Mouse (Mus musculus) stomach, embryonic 15.5 days (tissue): Measurements from ENCODE around the gene Erc2. TPM values are rescaled to one million over a fixed set of nuclear protein-coding genes. Genes with fewer than 3 reads are reported as not detected.
"Not testable (repeated sequence)": the region's sequence is repeated elsewhere in the genome, so short reads cannot be mapped to it uniquely, and the experiment has no call there.

ENCODE experiments used
- ATAC-seq: fragments of 200-750 bp; cut with Nextera tagmentation; 2 replicates; pipeline ENCODE4 v1.8.0; 2017; ENCODE audit warnings: low read depth, moderate number of reproducible peaks, moderate TSS enrichment; ENCODE audit not compliant: insufficient read depth, low FRiP score
- H3K27ac ChIP-seq: fragments of 300-500 bp; sonication (generic); 2 replicates; pipeline ENCODE4 v1.5.1; 2015; ENCODE audit warnings: mild to moderate bottlenecking, inconsistent platforms
- H3K27me3 ChIP-seq: fragments of 300-500 bp; sonication (generic); replicated peaks from 2 replicates; pipeline ENCODE4 v1.6.1; 2015; ENCODE audit warnings: inconsistent platforms
- H3K36me3 ChIP-seq: fragments of 300-500 bp; sonication (generic); 2 replicates; pipeline ENCODE4 v1.6.1; 2015; ENCODE audit warnings: inconsistent platforms
- H3K4me1 ChIP-seq: fragments of 300-500 bp; sonication (generic); 2 replicates; pipeline ENCODE4 v1.6.1; 2015; ENCODE audit warnings: inconsistent platforms
- H3K4me2 ChIP-seq: fragments of 300-500 bp; sonication (generic); 2 replicates; pipeline ENCODE4 v1.6.1; 2015; ENCODE audit warnings: mild to moderate bottlenecking, inconsistent platforms
- H3K4me3 ChIP-seq: fragments of 300-500 bp; sonication (generic); replicated peaks from 2 replicates; pipeline ENCODE4 v1.5.1; 2015; ENCODE audit warnings: inconsistent platforms
- H3K9ac ChIP-seq: fragments of 300-500 bp; sonication (generic); 2 replicates; pipeline ENCODE4 v1.6.1; 2015; ENCODE audit warnings: inconsistent platforms
- H3K9me3 ChIP-seq: fragments of 300-500 bp; sonication (generic); 2 replicates; pipeline ENCODE4 v1.6.1; 2016; ENCODE audit warnings: inconsistent platforms
- WGBS: fragments of 180-500 bp; shearing (Covaris S2); methylation state at CpG from one replicate; pipeline ENCODE4 v1.1.7; 2015; 5-methylcytosine and 5-hydroxymethylcytosine counted together
- polyA plus RNA-seq: library from polyadenylated mRNA; unstranded; fragments of >200 nt; fragmentation: Nextera tagmentation; extraction: Ambion mirVana; gene quantifications from 2 replicates; pipeline ENCODE4 v1.2.1, GENCODE M21; 2015

Gene Erc2
- polyA plus RNA-seq, 1 experiment from 2014 or later, result 4.8 TPM

DNA sequence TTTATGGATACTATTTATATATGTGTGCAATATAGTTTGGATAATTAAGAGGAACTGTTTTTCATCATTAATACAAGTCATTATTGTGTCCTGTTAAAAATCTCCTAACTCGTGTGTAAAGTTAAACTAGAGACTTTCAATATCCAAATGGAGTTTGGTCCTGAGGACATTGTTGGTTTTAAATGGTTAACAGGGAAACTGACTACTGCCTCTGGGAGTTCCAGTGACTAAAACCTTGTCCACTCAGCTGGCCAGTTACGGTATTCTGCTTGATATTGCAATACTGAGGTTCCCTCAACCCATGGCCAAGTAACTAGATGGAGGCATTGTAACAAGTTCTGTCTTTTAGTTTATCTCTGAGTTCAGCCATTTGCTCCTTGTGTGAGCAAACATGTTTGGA is 229.0 kb downstream of the Erc2 start:
- ATAC-seq, result no peak
- Histone ChIP-seq H3K4me3 (no peak overlapping the region), H3K27ac (no peak overlapping the region), H3K9ac (no peak overlapping the region), H3K27me3 (no peaks in the 10 kb centered on the region), H3K36me3 (no peaks in the 10 kb centered on the region), H3K9me3 (no peaks in the 10 kb centered on the region), H3K4me1 (no peaks in the 10 kb centered on the region), H3K4me2 (no peak overlapping the region)
- 73% methylated on average over 2 of the region's 2 CpGs for WGBS

DNA sequence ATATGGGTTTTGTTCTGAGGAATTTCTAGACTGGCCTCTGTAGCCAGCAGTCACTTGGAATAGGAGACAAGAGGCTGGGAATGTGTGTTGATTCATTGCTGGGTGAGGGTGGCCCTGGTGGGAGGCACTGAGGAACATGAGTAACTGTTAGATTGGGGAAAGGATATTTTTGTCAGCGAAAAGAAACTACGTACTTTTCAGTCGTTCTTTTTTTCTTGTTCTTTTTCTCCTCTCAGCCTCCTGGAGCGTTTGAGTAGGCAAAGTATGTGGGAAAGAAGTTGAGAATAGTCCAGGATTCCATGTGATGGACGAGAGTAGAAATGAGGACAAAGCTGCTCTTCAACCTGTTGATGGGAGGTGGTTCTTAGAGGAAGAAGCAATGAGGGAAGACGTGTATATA is 230.4 kb downstream of the Erc2 start:
- H3K27me3 ChIP-seq, result no peaks in the 10 kb centered on the region
- ATAC-seq, result no peak
- no peak overlapping the region for H3K4me2 ChIP-seq
- 82% methylated on average over 6 of the region's 6 CpGs for WGBS
- H3K4me1 ChIP-seq, result no peaks in the 10 kb centered on the region
- no peaks in the 10 kb centered on the region for H3K9me3 ChIP-seq
- H3K27ac ChIP-seq, result no peak overlapping the region
- no peak overlapping the region for H3K4me3 ChIP-seq
- H3K9ac ChIP-seq, result no peak overlapping the region
- H3K36me3 ChIP-seq, result no peaks in the 10 kb centered on the region

DNA sequence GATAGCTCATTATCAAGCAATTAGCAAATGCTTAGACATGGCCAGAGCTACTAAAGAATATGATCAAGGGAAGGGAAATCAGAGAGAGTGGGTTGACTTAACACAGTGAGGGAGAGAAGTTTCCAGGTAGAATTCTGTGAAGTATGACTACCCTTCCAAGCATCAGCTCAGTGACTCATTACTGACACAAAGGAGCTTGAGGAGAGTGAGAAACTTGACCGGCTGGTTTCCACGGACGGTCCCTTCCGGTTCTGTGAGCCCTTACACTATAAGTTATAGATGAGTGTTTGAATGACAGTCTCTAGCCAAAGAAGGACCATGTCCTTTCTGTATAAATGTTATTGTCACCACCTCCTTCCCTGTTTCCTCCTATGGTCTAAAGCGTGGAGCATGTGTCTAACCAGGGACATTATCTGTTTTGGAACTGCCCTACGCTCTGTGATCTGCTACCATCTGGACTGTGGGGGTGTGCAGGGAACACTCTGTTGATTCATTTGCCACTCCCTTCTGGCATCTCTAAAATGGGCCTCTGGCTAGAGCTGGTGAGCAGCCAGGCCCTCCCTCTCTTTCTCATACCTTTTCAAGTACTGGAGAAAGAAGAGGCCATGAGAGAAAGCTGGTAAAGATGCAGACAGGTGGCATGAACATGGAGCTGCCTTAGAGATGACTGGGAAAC is 238.3 kb downstream of the Erc2 start:
- H3K9me3 ChIP-seq, result no peaks in the 10 kb centered on the region
- H3K27ac ChIP-seq, result no peak overlapping the region
- no peaks in the 10 kb centered on the region for H3K36me3 ChIP-seq
- no peak for ATAC-seq
- H3K27me3 ChIP-seq, result no peaks in the 10 kb centered on the region
- H3K4me1 ChIP-seq, result no peaks in the 10 kb centered on the region
- WGBS, result 84% methylated on average over 6 of the region's 6 CpGs
- H3K9ac ChIP-seq, result no peak overlapping the region
- H3K4me3 ChIP-seq, result no peak overlapping the region
- H3K4me2 ChIP-seq, result no peak overlapping the region

DNA sequence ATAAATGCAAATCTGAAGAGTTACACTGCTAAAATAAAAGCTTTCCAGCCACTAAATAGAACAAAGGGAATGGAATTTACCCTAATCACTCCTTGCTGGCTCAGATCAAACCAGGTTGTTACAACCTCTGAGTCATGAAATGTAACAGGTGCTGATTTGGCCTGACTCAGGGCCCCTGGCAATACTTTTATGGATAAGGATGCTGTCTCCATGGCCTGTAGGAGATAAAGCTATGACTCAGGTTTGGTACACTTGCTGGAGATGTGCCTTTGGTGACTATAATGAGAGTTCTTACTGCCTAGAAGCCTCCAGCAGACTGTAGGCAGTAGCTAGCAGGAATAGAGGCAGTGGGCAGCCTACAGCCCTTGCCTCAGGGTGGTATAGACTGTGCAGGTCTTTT is 240.1 kb downstream of the Erc2 start:
- H3K9ac ChIP-seq, result no peak overlapping the region
- H3K9me3 ChIP-seq, result no peaks in the 10 kb centered on the region
- H3K4me1 ChIP-seq, result no peaks in the 10 kb centered on the region
- H3K4me2 ChIP-seq, result no peak overlapping the region
- no peaks in the 10 kb centered on the region for H3K27me3 ChIP-seq
- no peaks in the 10 kb centered on the region for H3K36me3 ChIP-seq
- no peak overlapping the region for H3K27ac ChIP-seq
- no peak overlapping the region for H3K4me3 ChIP-seq
- ATAC-seq, result no peak

GRCm38 (mm10) chr14:27867386-27867785 is 245.2 kb downstream of the Erc2 start:
- H3K4me2 ChIP-seq, result no peak overlapping the region
- no peak overlapping the region for H3K9ac ChIP-seq
- H3K4me1 ChIP-seq, result no peaks in the 10 kb centered on the region
- no peak overlapping the region for H3K4me3 ChIP-seq
- H3K27me3 ChIP-seq, result no peaks in the 10 kb centered on the region
- H3K9me3 ChIP-seq, result no peaks in the 10 kb centered on the region
- H3K36me3 ChIP-seq, result no peaks in the 10 kb centered on the region
- no peak for ATAC-seq
- no peak overlapping the region for H3K27ac ChIP-seq

DNA sequence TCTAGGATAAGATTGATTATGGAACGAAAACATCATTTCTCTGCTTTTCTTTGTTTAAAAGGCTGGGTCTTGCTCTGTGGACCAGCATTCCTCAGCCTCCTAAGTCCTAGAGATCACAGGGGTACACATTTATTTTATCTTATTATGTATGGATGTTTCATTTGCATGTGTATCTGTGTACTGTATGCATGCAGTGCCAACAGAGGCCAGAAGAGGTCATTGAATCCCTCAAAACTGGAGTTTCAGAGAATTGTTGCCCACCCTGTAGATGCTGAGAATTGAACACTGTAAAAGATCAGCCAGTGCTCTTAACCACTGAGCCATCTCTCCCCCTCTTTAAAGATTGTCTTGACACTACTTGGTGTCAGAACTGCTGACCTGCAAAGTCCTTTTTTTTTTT is 251.4 kb downstream of the Erc2 start:
- no peak overlapping the region for H3K9ac ChIP-seq
- 86% methylated on average over 1 of the region's 1 CpGs for WGBS
- H3K27ac ChIP-seq, result no peak overlapping the region
- no peaks in the 10 kb centered on the region for H3K9me3 ChIP-seq
- no peak for ATAC-seq
- H3K4me1 ChIP-seq, result no peaks in the 10 kb centered on the region
- no peaks in the 10 kb centered on the region for H3K27me3 ChIP-seq
- no peak overlapping the region for H3K4me3 ChIP-seq
- no peaks in the 10 kb centered on the region for H3K36me3 ChIP-seq
- no peak overlapping the region for H3K4me2 ChIP-seq

DNA sequence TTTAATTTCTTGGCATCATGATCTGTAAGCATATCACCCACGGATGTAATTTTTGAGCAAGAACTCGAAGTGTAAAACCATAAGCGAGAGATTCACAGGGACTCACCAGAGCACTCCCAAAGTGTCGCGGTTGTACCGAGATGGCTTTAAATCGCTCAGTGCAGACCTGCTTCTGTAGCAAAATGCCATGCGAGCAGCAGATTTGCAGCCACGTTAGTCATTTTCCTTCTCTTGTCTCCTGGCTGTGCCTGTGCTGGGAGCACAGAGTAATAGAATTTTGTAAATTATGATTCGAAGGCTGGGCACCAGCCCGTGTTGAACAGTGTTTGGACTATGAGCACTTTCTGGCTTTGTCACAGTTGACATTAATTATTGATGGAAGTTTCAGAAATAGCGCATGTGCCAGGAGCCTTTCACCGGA is 253.8 kb downstream of the Erc2 start:
- 61% methylated on average over 13 of the region's 13 CpGs for WGBS
- H3K27me3 ChIP-seq, result no peaks in the 10 kb centered on the region

GRCm38 (mm10) chr14:27881972-27882371 is 259.7 kb downstream of the Erc2 start:
- ATAC-seq, result no peak

More for the DNA sequence above, 253.8 kb downstream of the Erc2 start:
- no peaks in the 10 kb centered on the region for H3K9me3 ChIP-seq
- H3K4me2 ChIP-seq, result no peak overlapping the region
- no peak overlapping the region for H3K9ac ChIP-seq
- H3K27ac ChIP-seq, result no peak overlapping the region
- H3K36me3 ChIP-seq, result no peaks in the 10 kb centered on the region
- no peaks in the 10 kb centered on the region for H3K4me1 ChIP-seq
- no peak for ATAC-seq
- H3K4me3 ChIP-seq, result no peak overlapping the region

DNA sequence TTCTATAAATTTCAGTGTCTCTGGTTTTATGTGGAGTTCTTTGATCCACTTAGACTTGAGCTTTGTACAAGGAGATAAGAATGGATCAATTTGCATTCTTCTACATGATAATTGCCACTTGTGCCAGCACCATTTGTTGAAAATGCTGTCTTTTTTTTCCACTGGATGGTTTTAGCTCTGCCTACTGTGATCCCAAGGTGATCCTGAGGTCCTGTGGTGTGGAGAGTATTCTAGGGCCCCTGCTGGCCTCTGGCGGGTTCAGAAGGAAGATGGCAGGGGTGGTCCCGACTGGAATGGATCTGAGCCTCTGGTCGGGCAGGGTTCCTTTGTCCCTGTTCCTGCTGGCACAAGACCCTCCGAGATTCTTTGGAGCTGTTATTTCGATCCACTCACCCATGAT is 264.1 kb downstream of the Erc2 start:
- H3K4me3 ChIP-seq, H3K4me2 ChIP-seq, H3K9me3 ChIP-seq, H3K4me1 ChIP-seq, ATAC-seq, H3K36me3 ChIP-seq, H3K9ac ChIP-seq, H3K27me3 ChIP-seq, H3K27ac ChIP-seq: not testable (repeated sequence)
- WGBS, result 78% methylated on average over 5 of the region's 5 CpGs

More at GRCm38 (mm10) chr14:27881972-27882371, 259.7 kb downstream of the Erc2 start:
- 82% methylated on average over 5 of the region's 5 CpGs for WGBS
- Histone ChIP-seq H3K9ac (no peak overlapping the region), H3K27me3 (no peaks in the 10 kb centered on the region), H3K36me3 (no peaks in the 10 kb centered on the region), H3K4me3 (no peak overlapping the region), H3K4me2 (no peak overlapping the region), H3K4me1 (no peaks in the 10 kb centered on the region), H3K9me3 (no peaks in the 10 kb centered on the region), H3K27ac (no peak overlapping the region)

- Histone ChIP-seq H3K4me3 (no peak overlapping the region), H3K4me2 (no peak overlapping the region), H3K4me1 (no peaks in the 10 kb centered on the region), H3K9me3 (no peaks in the 10 kb centered on the region), H3K27ac (no peak overlapping the region), H3K27me3 (no peaks in the 10 kb centered on the region), H3K9ac (no peak overlapping the region), H3K36me3 (no peaks in the 10 kb centered on the region)
- no peak for ATAC-seq
- WGBS, result 79% methylated on average over 5 of the region's 5 CpGs
Measured at GRCm38 (mm10) chr14:27887488-27887887, 265.3 kb downstream of the Erc2 start.

DNA sequence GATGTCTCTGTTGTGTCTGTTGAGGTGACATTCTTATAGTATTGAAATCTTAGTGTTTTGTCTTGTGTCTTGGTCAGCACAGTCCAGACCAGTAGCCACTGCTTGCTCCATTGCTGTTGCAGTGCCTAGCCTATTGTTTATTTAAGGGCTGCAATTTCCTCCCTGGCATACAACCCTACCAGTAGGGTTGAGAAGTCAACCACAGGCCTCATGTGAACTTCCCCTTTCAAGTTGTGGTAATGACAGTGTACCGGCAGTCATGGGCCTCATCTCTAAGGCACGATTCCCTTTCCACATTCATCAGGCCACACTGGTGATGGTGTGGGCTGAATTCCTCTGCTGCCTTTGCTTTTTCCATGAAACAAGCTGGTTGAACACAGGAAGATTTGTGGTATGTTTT is 267.4 kb downstream of the Erc2 start:
- no peaks in the 10 kb centered on the region for H3K9me3 ChIP-seq
- H3K36me3 ChIP-seq, result no peaks in the 10 kb centered on the region
- no peak overlapping the region for H3K9ac ChIP-seq
- H3K27ac ChIP-seq, result no peak overlapping the region
- no peak overlapping the region for H3K4me3 ChIP-seq
- H3K4me2 ChIP-seq, result no peak overlapping the region
- H3K27me3 ChIP-seq, result no peaks in the 10 kb centered on the region
- no peak for ATAC-seq
- H3K4me1 ChIP-seq, result no peaks in the 10 kb centered on the region
- WGBS, result 70% methylated on average over 2 of the region's 2 CpGs

DNA sequence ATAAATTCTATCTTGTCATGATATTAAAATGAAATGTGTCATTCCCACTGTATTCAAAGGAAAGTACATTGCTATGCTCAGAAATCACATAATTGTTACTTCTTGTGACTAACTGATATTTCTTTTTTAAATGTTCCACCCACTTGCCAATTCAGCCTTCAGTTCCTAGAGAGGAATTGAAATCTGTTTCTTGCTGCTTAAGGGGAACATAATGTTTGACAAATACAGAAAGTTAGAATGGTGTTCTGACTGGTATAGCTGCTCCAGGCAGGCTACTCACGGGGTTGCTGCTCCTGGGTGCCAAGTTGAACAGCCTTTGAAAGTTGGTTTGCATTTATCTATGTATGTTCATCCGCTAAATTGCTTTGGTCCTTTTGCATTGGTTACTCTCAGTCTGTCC is 270.2 kb downstream of the Erc2 start:
- H3K27me3 ChIP-seq, result no peaks in the 10 kb centered on the region
- no peak for ATAC-seq
- 87% methylated on average over 2 of the region's 2 CpGs for WGBS

DNA sequence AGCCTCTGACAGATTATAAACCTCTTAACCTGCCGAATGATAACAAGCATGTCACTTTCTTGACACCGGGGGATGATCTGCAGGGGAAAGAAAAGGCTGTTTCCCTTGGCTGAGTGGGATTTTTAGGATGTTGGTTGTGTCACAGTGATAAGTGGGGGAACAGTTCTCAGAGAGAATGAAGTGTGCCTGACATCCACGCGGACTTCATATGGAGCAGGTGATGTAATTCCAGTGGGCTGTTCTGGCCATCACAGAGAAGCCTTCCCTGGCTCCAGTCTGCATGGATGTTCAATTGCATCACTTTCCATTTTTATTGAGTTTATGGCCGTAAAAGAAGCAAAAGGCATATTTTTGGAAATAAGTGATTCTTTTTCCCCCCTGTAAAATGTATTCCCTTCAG is 279.5 kb downstream of the Erc2 start:
- Histone ChIP-seq H3K27ac (no peak overlapping the region), H3K4me3 (no peak overlapping the region), H3K9ac (no peak overlapping the region), H3K4me1 (no peaks in the 10 kb centered on the region), H3K36me3 (no peaks in the 10 kb centered on the region), H3K4me2 (no peak overlapping the region), H3K27me3 (no peaks in the 10 kb centered on the region), H3K9me3 (no peaks in the 10 kb centered on the region)
- ATAC-seq, result no peak
- WGBS, result 52% methylated on average over 5 of the region's 5 CpGs

More for the DNA sequence above, 270.2 kb downstream of the Erc2 start:
- Histone ChIP-seq H3K9me3 (no peaks in the 10 kb centered on the region), H3K4me3 (no peak overlapping the region), H3K36me3 (no peaks in the 10 kb centered on the region), H3K4me2 (no peak overlapping the region), H3K9ac (no peak overlapping the region), H3K4me1 (no peaks in the 10 kb centered on the region), H3K27ac (no peak overlapping the region)
